Comparison of ENCODE assay signal across 8 mouse cellular contexts in the genomic region with DNA sequence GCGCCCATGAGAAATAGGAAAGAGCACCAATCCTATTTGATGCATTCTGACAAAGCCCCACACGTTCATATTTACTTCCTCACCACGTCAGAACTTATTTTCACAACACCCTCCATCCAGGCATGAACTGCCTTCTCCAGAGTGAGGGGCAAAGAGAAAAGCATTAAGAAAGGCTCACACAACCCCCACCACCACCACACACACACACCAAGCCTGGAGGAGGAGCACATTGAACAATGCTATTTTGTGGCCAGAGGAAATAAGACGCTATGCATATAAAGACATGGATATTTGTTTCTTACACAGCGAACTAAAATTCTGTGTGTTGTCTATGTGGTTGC.
DNase-seq lines count a peak whose midpoint lies in the region; ATAC-seq and TF ChIP-seq lines count a peak whose summit lies in the region.

No protein-coding gene starts in this region.

- H3K9ac ChIP-seq in liver, embryonic 15.5 days = no peak overlapping the region
- H3K9ac ChIP-seq in stomach, embryonic 16.5 days (ENCODE audit: low read length) = no peak overlapping the region

- no peak for DNase-seq in heart, embryonic 10.5 days (ENCODE audit: low spot score)
- DNase-seq in heart, adult 9 months (ENCODE audit: low spot score in 2 of 2) = no peak
- peak; percentile 4 for DNase-seq in thymus, adult 2 months
- no peak for DNase-seq in thymus, postnatal 0 days (ENCODE audit: low spot score)
- DNase-seq in left cerebral cortex, adult 18-20 months (ENCODE audit: low spot score in 2 of 2) = no peak
- no peak for DNase-seq in right cerebral cortex, postnatal 4 days

- H3K4me3 ChIP-seq in heart, embryonic 10.5 days = peak overlapping the region; percentile 12; the same call in 1 of the 2 replicates
- H3K4me3 ChIP-seq in thymus, adult 2 months (ENCODE audit: control insufficient read depth, insufficient read depth, low read length) = no peak overlapping the region; the same call in 1 of the 2 replicates
- H3K4me3 ChIP-seq in liver, embryonic 15.5 days (replicated peaks) = peak overlapping the region; percentile 29
- H3K4me3 ChIP-seq in stomach, embryonic 16.5 days (replicated peaks; ENCODE audit: low read length) = peak overlapping the region; percentile 20

- H3K27ac ChIP-seq in heart, embryonic 10.5 days = peak overlapping the region; percentile 81
- H3K27ac ChIP-seq in thymus, adult 2 months (ENCODE audit: control insufficient read depth, insufficient read depth, low read length) = 0 out of 2 replicates have a peak overlapping the region, but pooled peaks have one; percentile 23
- H3K27ac ChIP-seq in liver, embryonic 15.5 days (replicated peaks) = peak overlapping the region; percentile 52; the same call in 1 of the 2 replicates
- H3K27ac ChIP-seq in stomach, embryonic 16.5 days (ENCODE audit: low read length) = peak overlapping the region; percentile 48

- ATAC-seq in liver, embryonic 15.5 days (ENCODE audit: insufficient read depth) = no peak
- no peak for ATAC-seq in stomach, embryonic 16.5 days (ENCODE audit: insufficient read depth, low FRiP score)

- no peaks in the 10 kb centered on the region for H3K36me3 ChIP-seq in heart, embryonic 10.5 days
- no peaks in the 10 kb centered on the region for H3K36me3 ChIP-seq in thymus, adult 2 months (ENCODE audit: control insufficient read depth, insufficient read depth, low read length)
- H3K36me3 ChIP-seq in liver, embryonic 15.5 days (replicated peaks) = no peaks in the 10 kb centered on the region
- H3K36me3 ChIP-seq in stomach, embryonic 16.5 days (ENCODE audit: control insufficient read depth, insufficient read depth, low read length) = no peaks in the 10 kb centered on the region

- TF ChIP-seq POLR2A in thymus, adult 2 months (IDR thresholded peaks at IDR 0.05; ENCODE audit: control insufficient read depth, extremely low read depth, insufficient read depth, low read length, poor library complexity) = no peak

- peaks cover 22% of the 10 kb centered on the region for H3K4me1 ChIP-seq in heart, embryonic 10.5 days
- peaks cover 9% of the 10 kb centered on the region for H3K4me1 ChIP-seq in thymus, adult 2 months (replicated peaks; ENCODE audit: control insufficient read depth, insufficient read depth, low read length)
- no peaks in the 10 kb centered on the region for H3K4me1 ChIP-seq in liver, embryonic 15.5 days (replicated peaks)
- no peaks in the 10 kb centered on the region for H3K4me1 ChIP-seq in stomach, embryonic 16.5 days (ENCODE audit: control insufficient read depth, insufficient read depth, low read length)

- H3K9me3 ChIP-seq in heart, embryonic 10.5 days = no peaks in the 10 kb centered on the region
- no peaks in the 10 kb centered on the region for H3K9me3 ChIP-seq in liver, embryonic 15.5 days (replicated peaks)
- H3K9me3 ChIP-seq in stomach, embryonic 16.5 days (replicated peaks; ENCODE audit: control insufficient read depth, low read length) = no peaks in the 10 kb centered on the region

- 61% methylated on average over 5 of the region's 5 CpGs for WGBS in heart, embryonic 10.5 days
- 19% methylated on average over 5 of the region's 5 CpGs for WGBS in thymus, adult 2 months
- 22% methylated on average over 5 of the region's 5 CpGs for WGBS in liver, embryonic 15.5 days (ENCODE audit: insufficient replicate concordance)
- 59% methylated on average over 5 of the region's 5 CpGs for WGBS in stomach, embryonic 16.5 days

- no peaks in the 10 kb centered on the region for H3K27me3 ChIP-seq in heart, embryonic 10.5 days (ENCODE audit: insufficient read depth, poor library complexity, severe bottlenecking)
- H3K27me3 ChIP-seq in thymus, adult 2 months (ENCODE audit: control insufficient read depth, insufficient read depth, low read length) = no peaks in the 10 kb centered on the region
- H3K27me3 ChIP-seq in liver, embryonic 15.5 days = no peaks in the 10 kb centered on the region
- no peaks in the 10 kb centered on the region for H3K27me3 ChIP-seq in stomach, embryonic 16.5 days (ENCODE audit: control insufficient read depth, insufficient read depth, low read length)

- no peak for TF ChIP-seq CTCF in thymus, adult 2 months (IDR thresholded peaks at IDR 0.05; ENCODE audit: borderline replicate concordance, control insufficient read depth, extremely low read depth, insufficient read depth, low read length, poor library complexity)

- peak overlapping the region; percentile 60 for H3K4me2 ChIP-seq in liver, embryonic 15.5 days
- H3K4me2 ChIP-seq in stomach, embryonic 16.5 days (ENCODE audit: low read depth, low read length) = peak overlapping the region; percentile 47; the same call in 1 of the 2 replicates

Comparison
In these comparisons a context has a peak if more than half of its experiments do, and no peak if none do; other contexts are left out.
1. H3K27ac ChIP-seq: peak in every context shown above with its lines; median percentile 81 in heart, embryonic 10.5 days; 52 in liver, embryonic 15.5 days; 48 in stomach, embryonic 16.5 days; 23 in thymus, adult 2 months.